Mouse (Mus musculus) macrophage (primary cell): ENCODE measurements at regions not wholly inside any gene's neighbourhood (a gene's known extent, or its start where the extent isn't known, plus 50 kb on each side); places are given as distances from the start of the nearest gene placed in this dataset.

Experiments
- H3K27ac ChIP-seq: fragments of 350-480 bp; formaldehyde crosslinking; 2 replicates; pipeline ENCODE4 v1.9.0; 2021
- H3K36me3 ChIP-seq: fragments of 350-480 bp; formaldehyde crosslinking; 2 replicates; pipeline ENCODE4 v1.9.0; 2021; ENCODE audit errors: inconsistent target
- H3K4me3 ChIP-seq: fragments of 350-480 bp; formaldehyde crosslinking; 2 replicates; pipeline ENCODE4 v1.9.0; 2021; ENCODE audit errors: inconsistent target
- H3K79me2 ChIP-seq: fragments of 350-480 bp; formaldehyde crosslinking; 2 replicates; pipeline ENCODE4 v1.9.0; 2021; ENCODE audit errors: inconsistent target
- WGBS: methylation state at CpG from one replicate; pipeline ENCODE4 v1.1.7; 2026; ENCODE audit warnings: inconsistent platforms; ENCODE audit not compliant: missing documents; 5-methylcytosine and 5-hydroxymethylcytosine counted together

DNA sequence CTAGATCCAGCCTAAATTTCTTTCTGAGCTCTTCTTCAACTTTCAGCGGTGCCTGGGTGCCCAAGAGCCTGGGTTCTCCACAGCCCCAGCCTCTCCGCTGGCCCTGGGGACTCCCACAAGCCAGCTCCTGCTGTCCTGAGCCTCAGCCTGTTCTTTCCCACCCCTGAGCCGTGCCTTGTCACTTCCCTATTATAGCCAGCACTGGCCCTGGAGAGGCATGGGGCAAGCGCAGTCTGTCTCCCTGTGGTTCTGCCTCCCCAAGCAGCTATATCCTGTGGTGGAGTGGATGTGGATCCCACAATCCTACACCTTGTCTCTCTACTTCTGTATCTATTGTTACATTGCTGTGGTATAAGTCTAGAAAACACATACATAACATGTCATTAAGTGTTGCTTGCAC is 128.6 kb upstream of the Hgf start:
- Histone ChIP-seq H3K79me2 (no peaks in the 10 kb centered on the region), H3K4me3 (no peak overlapping the region), H3K27ac (no peak overlapping the region), H3K36me3 (no peaks in the 10 kb centered on the region)
- WGBS: 73% methylated on average over 4 of the region's 4 CpGs

GRCm38 (mm10) chr5:16425302-16425701 is 128.0 kb upstream of the Hgf start:
- Histone ChIP-seq H3K4me3 (no peak overlapping the region), H3K79me2 (no peaks in the 10 kb centered on the region), H3K27ac (no peak overlapping the region), H3K36me3 (no peaks in the 10 kb centered on the region)
- 91% methylated on average over 8 of the region's 8 CpGs for WGBS

GRCm38 (mm10) chr5:16426306-16426705 is 127.0 kb upstream of the Hgf start:
- WGBS: 75% methylated on average over 2 of the region's 2 CpGs
- H3K27ac ChIP-seq: no peak overlapping the region
- H3K4me3 ChIP-seq: no peak overlapping the region
- no peaks in the 10 kb centered on the region for H3K79me2 ChIP-seq
- no peaks in the 10 kb centered on the region for H3K36me3 ChIP-seq

DNA sequence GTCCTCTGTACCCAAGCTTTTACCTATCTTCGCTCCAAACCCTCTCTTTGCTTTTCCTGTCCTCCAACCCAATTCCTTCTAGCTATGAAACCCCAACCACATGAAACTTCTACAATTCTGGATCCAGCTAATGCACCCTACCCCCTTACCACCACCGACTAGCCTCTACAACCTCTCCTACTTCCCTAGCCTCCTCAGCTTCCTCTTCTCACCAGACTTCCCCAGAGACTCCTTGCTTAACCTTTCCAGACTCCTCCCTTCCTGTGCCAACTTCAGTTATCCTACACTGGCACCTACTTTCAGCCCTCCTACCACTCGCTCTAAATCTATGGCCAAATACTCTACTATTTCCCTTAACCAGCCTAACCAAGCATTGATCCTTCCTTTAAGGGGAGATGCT is 118.7 kb upstream of the Hgf start:
- Histone ChIP-seq H3K36me3 (no peaks in the 10 kb centered on the region), H3K27ac (no peak overlapping the region), H3K79me2 (no peaks in the 10 kb centered on the region), H3K4me3 (no peak overlapping the region)
- 33% methylated on average over 3 of the region's 3 CpGs for WGBS

GRCm38 (mm10) chr5:16445056-16445455 is 108.2 kb upstream of the Hgf start:
- no peak overlapping the region for H3K4me3 ChIP-seq
- 100% methylated on average over 1 of the region's 1 CpGs for WGBS
- no peaks in the 10 kb centered on the region for H3K79me2 ChIP-seq
- no peak overlapping the region for H3K27ac ChIP-seq
- H3K36me3 ChIP-seq: no peaks in the 10 kb centered on the region

GRCm38 (mm10) chr5:16446977-16447376 is 106.3 kb upstream of the Hgf start:
- 8% methylated on average over 1 of the region's 1 CpGs for WGBS
- Histone ChIP-seq H3K79me2 (no peaks in the 10 kb centered on the region), H3K4me3 (no peak overlapping the region), H3K36me3 (no peaks in the 10 kb centered on the region), H3K27ac (no peak overlapping the region)

GRCm38 (mm10) chr5:16461795-16462194 is 91.5 kb upstream of the Hgf start:
- Histone ChIP-seq H3K79me2 (no peaks in the 10 kb centered on the region), H3K27ac (no peak overlapping the region), H3K36me3 (no peaks in the 10 kb centered on the region), H3K4me3 (no peak overlapping the region)
- 83% methylated on average over 2 of the region's 2 CpGs for WGBS

- no peaks in the 10 kb centered on the region for H3K79me2 ChIP-seq
- H3K4me3 ChIP-seq: no peak overlapping the region
- peak overlapping the region; percentile 28 for H3K27ac ChIP-seq
- 10% methylated on average over 5 of the region's 5 CpGs for WGBS
- H3K36me3 ChIP-seq: no peaks in the 10 kb centered on the region
Observed at GRCm38 (mm10) chr5:16466266-16466665, 87.0 kb upstream of the Hgf start.

DNA sequence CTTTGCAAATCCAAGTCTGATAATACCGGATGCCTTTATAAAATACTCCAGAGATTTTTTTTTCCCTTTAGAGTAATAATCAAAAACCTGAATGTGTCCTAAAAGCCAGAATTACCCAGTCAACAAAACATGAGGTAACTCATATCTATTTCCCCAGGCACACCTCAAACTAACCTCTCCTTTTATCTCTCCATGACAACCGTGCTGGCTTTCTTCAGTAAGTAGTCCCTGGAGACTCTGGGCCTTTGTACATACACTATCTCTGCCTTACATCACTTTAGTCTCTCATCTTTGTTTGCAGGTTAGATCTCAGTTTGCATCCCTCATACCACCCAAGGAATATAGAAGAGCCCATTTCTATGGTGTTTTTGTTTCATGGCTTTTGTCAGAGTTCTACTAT is 84.7 kb upstream of the Hgf start:
- WGBS: 91% methylated on average over 2 of the region's 2 CpGs

GRCm38 (mm10) chr5:16469221-16469620 is 84.1 kb upstream of the Hgf start:
- Histone ChIP-seq H3K36me3 (no peaks in the 10 kb centered on the region), H3K27ac (peak overlapping the region; percentile 38), H3K79me2 (no peaks in the 10 kb centered on the region), H3K4me3 (no peak overlapping the region)
- 48% methylated on average over 2 of the region's 2 CpGs for WGBS

More for the DNA sequence above, 84.7 kb upstream of the Hgf start:
- Histone ChIP-seq H3K79me2 (no peaks in the 10 kb centered on the region), H3K27ac (no peak overlapping the region), H3K36me3 (no peaks in the 10 kb centered on the region), H3K4me3 (no peak overlapping the region)

DNA sequence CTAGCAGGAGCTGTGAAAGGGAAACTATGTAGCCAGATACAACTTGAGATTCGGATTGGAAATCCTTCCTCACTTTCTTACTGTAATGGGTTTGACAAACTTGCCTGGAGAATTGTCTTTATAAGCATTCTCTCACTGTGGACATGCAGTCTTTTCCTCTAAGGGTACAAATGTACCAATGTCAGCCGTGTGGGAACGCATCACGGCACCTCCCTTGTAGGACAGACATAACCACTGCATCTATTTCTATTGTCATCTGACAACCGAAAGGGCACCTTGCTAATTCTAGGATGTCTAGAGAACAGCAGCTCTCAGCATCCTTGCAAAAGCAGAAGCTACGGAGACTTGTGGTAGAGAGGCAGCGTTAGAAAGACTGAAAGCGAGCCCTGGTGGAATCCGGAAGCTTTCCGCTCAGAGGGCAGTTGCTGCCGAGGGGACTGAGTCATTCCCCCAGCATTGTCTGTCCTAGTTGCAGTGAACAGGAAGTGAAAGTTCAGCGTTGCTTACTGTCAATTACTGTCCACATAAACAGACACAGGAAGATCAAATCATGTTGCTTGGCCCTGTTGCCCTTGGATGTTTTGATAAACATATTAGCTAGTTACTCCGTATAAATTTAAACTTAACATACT is 83.5 kb upstream of the Hgf start:
- no peaks in the 10 kb centered on the region for H3K36me3 ChIP-seq
- WGBS: 2% methylated on average over 13 of the region's 13 CpGs
- no peak overlapping the region for H3K4me3 ChIP-seq
- no peaks in the 10 kb centered on the region for H3K79me2 ChIP-seq
- peak overlapping the region; percentile 80 for H3K27ac ChIP-seq

DNA sequence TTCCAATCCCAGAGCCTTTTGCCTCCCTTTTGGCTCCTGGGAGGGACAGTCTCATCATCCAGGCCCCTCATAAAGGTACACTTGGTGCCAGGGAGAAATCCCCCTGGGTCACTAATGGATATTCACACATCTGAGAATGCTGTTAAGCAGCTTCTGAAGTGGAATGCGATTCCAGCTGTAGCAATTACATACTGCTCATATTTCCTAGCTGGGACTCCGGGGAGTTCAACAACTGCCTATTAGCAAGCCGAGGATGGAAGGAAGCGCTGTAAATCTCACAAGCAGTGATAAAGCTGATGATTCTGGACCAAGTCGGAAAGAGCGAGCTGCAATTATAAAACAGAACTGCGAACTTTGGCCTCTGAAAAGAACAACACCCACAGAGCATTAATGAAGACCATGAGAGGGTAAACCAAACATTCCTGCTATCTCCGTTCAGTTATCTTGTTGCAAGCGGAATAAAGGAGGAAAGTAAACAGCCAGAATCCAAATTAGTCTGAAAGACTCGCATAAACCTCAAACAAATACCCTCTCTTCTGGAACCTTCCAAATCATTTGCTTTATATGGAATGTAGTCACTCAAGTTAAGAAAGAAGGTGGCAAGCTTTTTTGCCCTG is 82.8 kb upstream of the Hgf start:
- H3K36me3 ChIP-seq: no peaks in the 10 kb centered on the region
- H3K4me3 ChIP-seq: no peak overlapping the region
- H3K79me2 ChIP-seq: no peaks in the 10 kb centered on the region
- peak overlapping the region; percentile 80 for H3K27ac ChIP-seq
- WGBS: 85% methylated on average over 10 of the region's 10 CpGs

- H3K36me3 ChIP-seq: no peaks in the 10 kb centered on the region
- WGBS: 100% methylated on average over 1 of the region's 1 CpGs
- no peaks in the 10 kb centered on the region for H3K79me2 ChIP-seq
- no peak overlapping the region for H3K27ac ChIP-seq
- H3K4me3 ChIP-seq: no peak overlapping the region
Observed at GRCm38 (mm10) chr5:16487969-16488368, 65.3 kb upstream of the Hgf start.

- Histone ChIP-seq H3K79me2 (no peaks in the 10 kb centered on the region), H3K36me3 (no peaks in the 10 kb centered on the region), H3K27ac (no peak overlapping the region), H3K4me3 (no peak overlapping the region)
Observed at GRCm38 (mm10) chr5:16489803-16490202, 63.5 kb upstream of the Hgf start.

- no peak overlapping the region for H3K27ac ChIP-seq
- no peak overlapping the region for H3K4me3 ChIP-seq
- no peaks in the 10 kb centered on the region for H3K36me3 ChIP-seq
- H3K79me2 ChIP-seq: no peaks in the 10 kb centered on the region
- 89% methylated on average over 7 of the region's 7 CpGs for WGBS
Observed at GRCm38 (mm10) chr5:16499891-16500290, 53.4 kb upstream of the Hgf start.
